Mouse (Mus musculus): ENCODE data around the gene Mecom. TPM values are rescaled to one million over a fixed set of nuclear protein-coding genes. Genes with fewer than 3 reads are reported as not detected.

Gene Mecom
- polyA plus RNA-seq, 1 experiment, result 1.8 TPM

GRCm38 (mm10) chr3:30258421-30258820, 289.4 kb downstream of the Mecom start:
- H3K4me3 ChIP-seq, result no peak overlapping the region
- no peaks in the 10 kb centered on the region for H3K27me3 ChIP-seq (ENCODE audit: control insufficient read depth, insufficient read depth, insufficient read length)
- no peaks in the 10 kb centered on the region for H3K79me2 ChIP-seq (ENCODE audit: control insufficient read depth, insufficient read depth)
- TF ChIP-seq TCF3 (IDR thresholded peaks at IDR 0.05; ENCODE audit: insufficient read length, low read depth), result no peak
- TF ChIP-seq TCF12 (IDR thresholded peaks at IDR 0.05; ENCODE audit: insufficient read depth, poor library complexity, severe bottlenecking), result no peak
- no peak for TF ChIP-seq REST (IDR thresholded peaks at IDR 0.05; ENCODE audit: insufficient read depth, insufficient read length)
- no peak for TF ChIP-seq E2F4 (IDR thresholded peaks at IDR 0.05; ENCODE audit: insufficient read depth)
- TF ChIP-seq CEBPB (IDR thresholded peaks at IDR 0.05; ENCODE audit: insufficient read depth, poor library complexity, severe bottlenecking), result no peak
- H3ac ChIP-seq (ENCODE audit: control insufficient read depth, insufficient read length), result no peak overlapping the region
- H3K36me3 ChIP-seq (ENCODE audit: control insufficient read depth, insufficient read depth), result no peaks in the 10 kb centered on the region
- H3K4me2 ChIP-seq (ENCODE audit: low read depth), result no peak overlapping the region

DNA sequence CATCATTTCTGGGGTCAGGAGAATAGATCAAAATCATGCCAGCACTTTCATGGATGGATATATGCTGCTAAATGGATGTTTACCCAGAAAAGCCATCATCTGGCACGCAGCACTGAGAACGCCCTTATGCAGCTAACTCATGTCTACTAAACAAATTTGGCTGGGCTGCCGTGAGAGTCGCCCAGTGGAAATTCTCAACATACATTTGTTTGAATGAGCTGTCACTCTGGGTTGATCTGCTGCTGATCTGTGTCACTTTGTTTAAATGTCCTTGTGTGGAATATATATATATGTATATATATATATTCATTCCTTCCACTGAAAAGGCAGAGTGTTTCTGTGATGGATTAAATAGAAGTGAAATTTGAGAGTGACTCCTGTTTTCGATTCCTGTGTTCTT, 290.0 kb downstream of the Mecom start:
- Histone ChIP-seq H3K4me3 (no peak overlapping the region), H3K27me3 (ENCODE audit: control insufficient read depth, insufficient read depth, insufficient read length) (no peaks in the 10 kb centered on the region), H3ac (ENCODE audit: control insufficient read depth, insufficient read length) (no peak overlapping the region), H3K79me2 (ENCODE audit: control insufficient read depth, insufficient read depth) (no peaks in the 10 kb centered on the region), H3K36me3 (ENCODE audit: control insufficient read depth, insufficient read depth) (no peaks in the 10 kb centered on the region), H3K4me2 (ENCODE audit: low read depth) (no peak overlapping the region)
- TF ChIP-seq USF1 (IDR thresholded peaks at IDR 0.05; ENCODE audit: low read depth) (no peak), MYOG (IDR thresholded peaks at IDR 0.05; ENCODE audit: control insufficient read depth in 1 of 3, insufficient read depth in 1 of 3, insufficient read length in 2 of 3, low read depth in 2 of 3) (no peak)

- no peaks in the 10 kb centered on the region for H3K36me3 ChIP-seq (ENCODE audit: control insufficient read depth, insufficient read depth)
- H3K4me3 ChIP-seq, result no peak overlapping the region
- TF ChIP-seq REST (IDR thresholded peaks at IDR 0.05; ENCODE audit: insufficient read depth, insufficient read length) (no peak), MYOD1 (IDR thresholded peaks at IDR 0.05; ENCODE audit: control insufficient read depth in 1 of 3, insufficient read length in 2 of 3, low read depth in 2 of 3) (no peak), MAX (IDR thresholded peaks at IDR 0.05; ENCODE audit: low read depth) (no peak), POLR2A (IDR thresholded peaks at IDR 0.05; ENCODE audit: insufficient read length, low read depth) (no peak), E2F4 (IDR thresholded peaks at IDR 0.05; ENCODE audit: insufficient read depth) (no peak), TCF3 (IDR thresholded peaks at IDR 0.05; ENCODE audit: insufficient read length, low read depth) (no peak), MYOG (IDR thresholded peaks at IDR 0.05; ENCODE audit: control insufficient read depth in 1 of 3, insufficient read depth in 1 of 3, insufficient read length in 2 of 3, low read depth in 2 of 3) (no peak)
- H3ac ChIP-seq (ENCODE audit: control insufficient read depth, insufficient read length), result no peak overlapping the region
- no peak overlapping the region for H3K4me2 ChIP-seq (ENCODE audit: low read depth)
- no peaks in the 10 kb centered on the region for H3K27me3 ChIP-seq (ENCODE audit: control insufficient read depth, insufficient read depth, insufficient read length)
- H3K79me2 ChIP-seq (ENCODE audit: control insufficient read depth, insufficient read depth), result no peaks in the 10 kb centered on the region
Measured at GRCm38 (mm10) chr3:30256896-30257295, 290.9 kb downstream of the Mecom start.

GRCm38 (mm10) chr3:30255828-30256227, 292.0 kb downstream of the Mecom start:
- Histone ChIP-seq H3K27me3 (ENCODE audit: control insufficient read depth, insufficient read depth, insufficient read length) (no peaks in the 10 kb centered on the region), H3K4me2 (ENCODE audit: low read depth) (no peak overlapping the region), H3K4me3 (no peak overlapping the region), H3K36me3 (ENCODE audit: control insufficient read depth, insufficient read depth) (no peaks in the 10 kb centered on the region), H3K79me2 (ENCODE audit: control insufficient read depth, insufficient read depth) (no peaks in the 10 kb centered on the region), H3ac (ENCODE audit: control insufficient read depth, insufficient read length) (no peak overlapping the region)
- TF ChIP-seq REST (IDR thresholded peaks at IDR 0.05; ENCODE audit: insufficient read depth, insufficient read length), result no peak
- TF ChIP-seq POLR2A (IDR thresholded peaks at IDR 0.05; ENCODE audit: insufficient read length, low read depth), result no peak
- TF ChIP-seq USF1 (IDR thresholded peaks at IDR 0.05; ENCODE audit: low read depth), result no peak
- no peak for TF ChIP-seq MYOD1 (IDR thresholded peaks at IDR 0.05; ENCODE audit: control insufficient read depth in 1 of 3, insufficient read length in 2 of 3, low read depth in 2 of 3)
- TF ChIP-seq TCF12 (IDR thresholded peaks at IDR 0.05; ENCODE audit: insufficient read depth, poor library complexity, severe bottlenecking), result no peak
- no peak for TF ChIP-seq TCF3 (IDR thresholded peaks at IDR 0.05; ENCODE audit: insufficient read length, low read depth)
- no peak for TF ChIP-seq MAX (IDR thresholded peaks at IDR 0.05; ENCODE audit: low read depth)
- no peak for TF ChIP-seq MYOG (IDR thresholded peaks at IDR 0.05; ENCODE audit: control insufficient read depth in 1 of 3, insufficient read depth in 1 of 3, insufficient read length in 2 of 3, low read depth in 2 of 3)
- no peak for TF ChIP-seq CEBPB (IDR thresholded peaks at IDR 0.05; ENCODE audit: insufficient read depth, poor library complexity, severe bottlenecking)
- no peak for TF ChIP-seq E2F4 (IDR thresholded peaks at IDR 0.05; ENCODE audit: insufficient read depth)
- TF ChIP-seq SRF (IDR thresholded peaks at IDR 0.05; ENCODE audit: control insufficient read depth, insufficient read length, low read depth), result no peak
- TF ChIP-seq POLR2AphosphoS2 (IDR thresholded peaks at IDR 0.05; ENCODE audit: insufficient read length, low read depth), result no peak

- H3K36me3 ChIP-seq (ENCODE audit: control insufficient read depth, insufficient read depth), result no peaks in the 10 kb centered on the region
- no peak overlapping the region for H3K4me3 ChIP-seq
- TF ChIP-seq USF1 (IDR thresholded peaks at IDR 0.05; ENCODE audit: low read depth), result no peak
- no peak for TF ChIP-seq TCF3 (IDR thresholded peaks at IDR 0.05; ENCODE audit: insufficient read length, low read depth)
- no peak for TF ChIP-seq MAX (IDR thresholded peaks at IDR 0.05; ENCODE audit: low read depth)
- TF ChIP-seq POLR2A (IDR thresholded peaks at IDR 0.05; ENCODE audit: insufficient read length, low read depth), result no peak
- TF ChIP-seq MYOD1 (IDR thresholded peaks at IDR 0.05; ENCODE audit: control insufficient read depth in 1 of 3, insufficient read length in 2 of 3, low read depth in 2 of 3), result no peak
- no peak for TF ChIP-seq SRF (IDR thresholded peaks at IDR 0.05; ENCODE audit: control insufficient read depth, insufficient read length, low read depth)
- no peak for TF ChIP-seq MYOG (IDR thresholded peaks at IDR 0.05; ENCODE audit: control insufficient read depth in 1 of 3, insufficient read depth in 1 of 3, insufficient read length in 2 of 3, low read depth in 2 of 3)
- no peak for TF ChIP-seq POLR2AphosphoS2 (IDR thresholded peaks at IDR 0.05; ENCODE audit: insufficient read length, low read depth)
- TF ChIP-seq TCF12 (IDR thresholded peaks at IDR 0.05; ENCODE audit: insufficient read depth, poor library complexity, severe bottlenecking), result no peak
- TF ChIP-seq REST (IDR thresholded peaks at IDR 0.05; ENCODE audit: insufficient read depth, insufficient read length), result no peak
- TF ChIP-seq CEBPB (IDR thresholded peaks at IDR 0.05; ENCODE audit: insufficient read depth, poor library complexity, severe bottlenecking), result no peak
- H3K79me2 ChIP-seq (ENCODE audit: control insufficient read depth, insufficient read depth), result no peaks in the 10 kb centered on the region
- no peaks in the 10 kb centered on the region for H3K27me3 ChIP-seq (ENCODE audit: control insufficient read depth, insufficient read depth, insufficient read length)
- no peak overlapping the region for H3K4me2 ChIP-seq (ENCODE audit: low read depth)
- H3ac ChIP-seq (ENCODE audit: control insufficient read depth, insufficient read length), result no peak overlapping the region
Measured at GRCm38 (mm10) chr3:30254451-30254850, 293.4 kb downstream of the Mecom start.
